Mouse (Mus musculus) hematopoietic multipotent progenitor cell, adult 10-12 weeks (in vitro differentiated cells): Measurements from ENCODE around the gene Serpinb6e. TPM values are rescaled to one million over a fixed set of nuclear protein-coding genes. Genes with fewer than 3 reads are reported as not detected.

ENCODE experiments used
- polyA plus RNA-seq: library from polyadenylated mRNA; stranded (reverse); fragments of >175 nt; gene quantifications from 2 replicates; pipeline ENCODE4 v1.2.3, GENCODE M21; 2012; ENCODE audit warnings: low replicate concordance

Serpinb6e gene
- not detected in 2 replicates for polyA plus RNA-seq

DNA sequence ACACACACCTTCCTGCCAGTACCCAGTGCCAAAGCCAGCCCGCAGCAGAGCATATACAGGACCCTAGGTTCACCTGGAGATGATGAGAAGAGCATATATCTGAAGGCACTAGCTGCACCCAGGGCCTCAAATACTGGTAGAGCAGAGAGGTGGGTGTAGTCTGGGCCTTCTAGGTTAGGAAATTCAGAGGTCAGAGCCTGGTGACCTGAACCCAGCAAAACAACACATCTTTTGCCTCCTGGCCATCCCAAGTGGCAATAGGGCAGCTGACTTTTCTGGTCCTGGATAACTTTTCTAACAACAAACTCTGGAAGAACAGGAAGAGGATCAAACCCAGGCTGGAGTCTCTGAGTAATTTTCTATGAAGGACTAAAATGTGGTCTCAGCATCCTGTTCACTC is at the start of gene Serpinb6e:
Gene Serpinb6e (minus strand): TSS at position 101 of the 400 bp plus-strand sequence.

Other genes with a start within 250 kb of the Serpinb6e start
- not detected in 2 replicates for gene Serpinb6d, start 182.0 kb downstream of the Serpinb6e start, polyA plus RNA-seq
- not detected in 2 replicates for gene Serpinb6c, start 62.3 kb upstream of the Serpinb6e start, polyA plus RNA-seq
- gene Nqo2, start 121.3 kb upstream of the Serpinb6e start, polyA plus RNA-seq: 0.81 and 1.2 TPM in 2 replicates
- gene Ripk1, start 159.0 kb upstream of the Serpinb6e start, polyA plus RNA-seq: 7.7 and 20.4 TPM in 2 replicates
- 15.1 and 22.0 TPM in 2 replicates for gene Serpinb6a, start 159.4 kb upstream of the Serpinb6e start, polyA plus RNA-seq
- gene Bphl, start 194.2 kb upstream of the Serpinb6e start, polyA plus RNA-seq: 8.2 and 10.2 TPM in 2 replicates
- 6.4 and 33.7 TPM in 2 replicates for gene Tubb2a, start 234.6 kb upstream of the Serpinb6e start, polyA plus RNA-seq